Mouse (Mus musculus): ENCODE data around the gene Gm49345.
A peak's percentile ranks its signal among the peaks of the same experiment; 100 is the strongest.

Gm49345 gene

DNA sequence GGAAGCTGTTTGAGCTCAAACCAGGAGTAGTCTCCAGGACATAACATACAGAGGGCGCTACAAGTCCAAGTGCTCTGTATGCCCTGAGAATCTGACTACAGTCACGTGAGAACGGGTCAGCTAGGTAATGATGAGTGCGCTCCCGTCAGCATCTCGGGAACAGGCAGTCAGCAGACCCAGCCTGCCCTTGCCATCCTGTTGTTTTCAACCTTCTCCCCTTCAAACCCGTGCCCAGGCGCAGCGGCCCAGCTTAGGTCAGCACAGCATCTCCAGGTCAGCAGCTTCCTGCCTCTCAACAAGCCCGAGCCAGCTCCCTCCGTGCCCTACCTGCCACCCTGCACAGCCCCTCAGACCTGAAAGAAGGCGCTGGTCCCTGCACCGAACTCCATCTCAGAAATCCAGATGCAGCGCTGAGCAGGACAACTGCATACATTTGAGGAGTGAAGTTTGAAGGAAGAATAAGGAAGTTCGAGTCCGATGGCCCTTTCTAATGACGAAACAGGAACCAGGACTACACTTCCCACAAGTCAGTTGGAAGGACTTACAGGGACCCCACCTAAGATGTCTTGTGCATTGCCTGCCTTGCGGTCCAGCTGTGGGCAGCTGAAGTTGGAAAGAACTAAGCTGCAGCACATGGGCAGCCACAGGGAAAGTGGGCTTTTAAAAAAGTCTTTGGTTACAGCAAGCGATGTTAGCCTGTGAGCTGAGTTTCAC lies at the start of gene Gm49345, which contains the start of gene Zfp729a:
Gene Gm49345 (minus strand): TSS at position 476 of the 714 bp plus-strand sequence.
Gene Zfp729a (minus strand): TSS at position 498 of the 714 bp plus-strand sequence.
- DNase-seq (ENCODE audit: low spot score in 2 of 2), result peak; percentile 88 to 93

- DNase-seq (ENCODE audit: low spot score in 2 of 2), result no peak
Measured at GRCm38 (mm10) chr13:67686971-67687370, 49.4 kb upstream of the Gm49345 start, which contains the start of gene Zfp738. Zfp738 (minus strand) TSS chr13:67687071.

GRCm38 (mm10) chr13:67683841-67684240 lies 46.3 kb upstream of the Gm49345 start:
- DNase-seq (ENCODE audit: low spot score in 2 of 2), result peak; percentile 2

DNA sequence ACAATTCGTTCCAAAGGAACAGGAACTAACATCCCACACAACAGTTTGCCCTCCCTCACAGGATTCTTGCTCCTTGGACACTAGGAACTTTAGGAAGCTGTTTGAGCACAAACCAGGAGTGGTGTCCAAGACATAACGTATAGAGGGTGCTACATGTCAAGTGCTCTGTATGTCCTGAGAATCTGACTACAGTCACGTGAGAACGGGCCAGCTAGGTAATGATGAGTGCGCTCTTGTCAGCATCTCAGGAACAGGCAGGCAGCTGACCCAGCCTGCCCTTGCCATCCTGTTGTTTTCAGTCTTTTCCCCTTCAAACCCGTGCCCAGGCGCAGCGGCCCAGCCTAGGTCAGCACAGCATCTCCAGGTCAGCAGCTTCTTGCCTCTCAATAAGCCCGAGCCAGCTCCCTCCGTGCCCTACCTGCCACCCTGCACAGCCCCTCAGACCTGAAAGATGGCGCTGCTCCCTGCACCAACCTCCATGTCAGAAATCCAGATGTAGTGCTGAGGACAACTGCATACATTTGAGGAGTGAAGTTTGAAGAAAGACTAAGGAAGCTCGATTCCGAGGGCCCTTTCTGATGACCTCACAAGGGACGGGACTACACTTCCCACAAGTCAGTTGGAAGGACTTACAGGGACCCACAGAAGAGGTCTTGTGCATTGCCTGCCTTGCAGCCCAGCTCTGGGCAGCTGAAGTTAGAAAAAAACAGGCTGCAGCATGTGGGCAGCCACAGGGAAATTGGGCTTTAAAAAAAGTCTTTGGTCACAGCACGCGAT lies 45.6 kb upstream of the Gm49345 start:
- DNase-seq (ENCODE audit: low spot score in 2 of 2), result peak; percentile 89 to 95

DNA sequence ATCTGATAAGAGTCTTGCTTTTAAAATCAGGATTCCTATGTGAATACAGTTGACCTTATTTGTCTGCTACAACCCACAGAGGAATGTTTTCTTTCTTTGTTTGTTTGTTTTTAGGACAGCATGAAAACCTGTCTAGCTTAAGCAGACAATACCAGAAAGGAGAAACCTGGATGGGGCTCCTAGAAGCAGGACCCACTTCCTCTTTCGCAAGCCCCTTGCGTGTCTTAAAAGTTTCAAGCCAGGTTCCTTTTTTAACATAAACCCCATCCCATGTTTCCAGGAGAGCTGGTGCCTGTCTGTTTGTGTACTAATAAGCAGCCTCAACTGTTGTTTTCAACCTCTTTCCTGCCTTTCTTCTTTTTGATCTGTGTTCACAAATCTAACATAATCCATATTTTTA lies 37.3 kb upstream of the Gm49345 start:
- no peak for DNase-seq (ENCODE audit: low spot score in 2 of 2)

GRCm38 (mm10) chr13:67652496-67652895 lies 14.9 kb upstream of the Gm49345 start:
- no peak for DNase-seq (ENCODE audit: low spot score in 2 of 2)

DNA sequence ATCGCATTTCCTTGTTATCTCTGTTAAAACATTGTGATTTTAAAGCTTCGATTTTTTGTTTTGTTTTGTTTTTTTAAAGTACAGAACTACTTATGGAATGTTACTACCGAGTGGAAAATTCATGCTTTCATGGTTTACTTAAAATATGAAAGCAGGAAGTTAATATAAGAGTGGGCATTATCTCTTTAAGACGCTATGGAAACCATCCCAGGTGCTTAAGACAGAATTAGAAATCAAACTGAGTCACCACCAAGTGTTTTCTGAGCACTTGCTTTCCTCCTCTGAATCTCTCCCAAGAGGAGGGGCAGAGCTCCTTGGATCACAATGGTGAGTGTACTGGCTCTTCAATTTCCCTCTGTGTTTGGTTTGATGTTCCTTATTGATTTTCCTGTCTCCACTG lies 27.5 kb downstream of the Gm49345 start:
- DNase-seq (ENCODE audit: low spot score in 2 of 2), result peak; percentile 2 to 3

GRCm38 (mm10) chr13:67609066-67609876 lies 28.3 kb downstream of the Gm49345 start, which contains the start of gene Zfp729b:
Zfp729b (minus strand) TSS chr13:67609707.
- DNase-seq (ENCODE audit: low spot score in 2 of 2), result peak; percentile 94 to 96

DNA sequence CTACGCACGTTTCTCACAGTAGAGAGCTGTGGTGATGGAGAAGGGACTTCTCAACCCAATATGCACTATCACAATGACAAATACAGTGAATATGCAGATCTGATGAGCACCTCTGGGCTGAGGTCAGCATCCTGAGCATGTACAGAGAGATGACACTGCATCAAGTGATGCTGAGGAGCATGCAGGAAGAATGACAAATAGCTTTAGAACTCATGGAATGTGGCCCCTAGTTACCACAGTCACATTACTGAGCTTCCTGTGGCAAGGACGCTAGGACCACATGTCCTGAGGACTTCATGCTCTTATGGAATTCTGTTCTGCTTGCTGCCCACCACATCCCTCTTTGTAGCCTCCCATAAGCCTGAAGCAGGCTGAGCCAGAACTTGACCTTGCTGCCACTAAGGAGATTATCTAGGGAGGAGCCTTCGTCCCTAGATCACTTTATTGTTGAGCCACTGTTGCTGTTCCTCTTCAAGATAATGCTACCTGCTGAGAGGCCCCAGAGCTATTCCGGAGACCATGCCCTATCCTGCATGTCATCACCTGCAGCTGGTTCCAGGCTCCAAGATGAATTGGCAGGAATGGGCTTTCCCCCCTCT lies 64.9 kb downstream of the Gm49345 start:
- no peak for DNase-seq (ENCODE audit: low spot score in 2 of 2)

DNA sequence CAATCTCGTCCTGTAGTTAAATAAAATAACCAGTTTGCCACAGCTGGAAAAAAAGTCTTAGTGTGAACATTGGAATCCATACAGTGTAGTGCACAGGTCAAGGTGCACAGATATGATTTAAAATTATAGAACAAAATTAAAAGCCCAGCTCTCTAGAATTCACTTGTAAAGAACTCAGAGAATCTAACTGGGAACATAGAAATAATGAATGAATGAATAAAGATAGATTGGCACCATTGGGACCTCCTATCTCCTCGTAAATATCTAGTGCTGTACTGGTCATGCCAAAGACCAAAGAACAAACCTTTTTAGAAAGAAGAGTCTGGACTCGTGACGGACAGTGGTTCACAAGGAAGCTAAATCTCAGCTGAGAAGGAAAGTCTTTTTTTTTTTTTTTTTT lies 83.8 kb downstream of the Gm49345 start, which contains the start of gene Zfp748:
Gene Zfp748 (minus strand): TSS at position 101 of the 400 bp plus-strand sequence.
- DNase-seq (ENCODE audit: low spot score in 2 of 2), result no peak

DNA sequence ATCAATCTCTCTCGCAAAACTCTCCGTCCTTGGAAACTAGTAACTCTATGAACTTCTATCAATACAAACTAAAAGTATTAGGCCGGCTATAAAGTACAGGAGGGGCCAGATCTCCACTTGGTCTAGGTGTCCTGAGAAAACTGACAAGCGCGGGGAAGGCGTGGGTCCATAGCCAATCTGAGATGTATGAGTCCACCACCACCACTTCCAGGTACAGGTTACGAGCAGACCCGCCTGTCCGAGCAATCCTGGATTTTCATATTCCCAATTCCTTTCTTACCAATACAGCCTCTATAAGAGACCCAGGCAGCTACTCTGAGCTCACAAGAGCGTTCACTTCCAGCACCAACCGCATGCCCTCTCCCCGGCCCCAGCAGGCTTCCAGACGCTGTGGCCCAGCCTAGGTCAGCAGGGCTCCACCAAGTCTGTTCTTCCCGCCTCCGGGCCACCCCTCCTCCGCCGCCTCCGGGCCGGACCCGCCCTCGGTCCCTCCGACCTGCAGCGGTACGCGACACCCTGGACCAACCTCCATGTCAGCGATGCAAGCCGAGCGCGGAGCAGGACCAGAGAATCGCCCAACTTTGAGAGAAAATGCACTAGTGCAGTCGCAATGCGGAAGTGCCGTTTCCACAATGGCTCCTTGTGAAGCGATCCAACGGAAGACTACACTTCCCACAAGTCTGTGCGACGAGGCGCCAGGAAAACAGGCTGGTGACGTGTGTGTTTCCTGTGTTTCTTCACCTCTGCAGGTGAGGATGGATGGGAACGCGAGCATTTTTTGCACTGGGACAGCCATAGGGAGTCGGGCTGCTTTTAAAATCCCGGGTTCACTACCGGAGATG lies 84.8 kb downstream of the Gm49345 start:
- peak; percentile 91 to 94 for DNase-seq (ENCODE audit: low spot score in 2 of 2)

DNA sequence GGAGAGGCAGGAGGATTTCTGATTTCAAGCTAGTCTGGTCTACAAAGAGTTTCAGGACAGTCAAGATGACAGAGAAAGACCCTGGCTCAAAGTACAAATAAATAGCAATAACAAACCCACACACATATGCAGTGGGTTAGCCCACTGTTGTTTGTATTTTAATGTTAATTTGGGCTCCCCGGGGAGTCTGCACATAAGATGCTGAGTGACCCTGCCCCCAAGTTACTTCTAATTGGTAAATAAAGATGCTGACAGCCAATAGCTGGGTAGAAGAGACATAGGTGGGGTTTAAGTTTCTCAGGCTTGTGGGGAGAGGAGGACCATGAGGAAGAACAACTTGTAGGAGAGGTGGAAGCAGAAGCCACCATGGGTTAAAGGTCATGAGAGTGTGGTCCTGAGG lies 91.6 kb downstream of the Gm49345 start:
- no peak for DNase-seq (ENCODE audit: low spot score in 2 of 2)

All from right cerebral cortex, adult 2 months (tissue).